ENCODE assay signal across 28 mouse cellular contexts in genomic region chr19:6054296-6054695, GRCm38 (mm10). TPM values are rescaled to one million over a fixed set of nuclear protein-coding genes. Genes with fewer than 3 reads are reported as not detected.
A peak's percentile ranks its signal among the peaks of the same experiment; 100 is the strongest.
DNase-seq lines count a peak whose midpoint lies in the region; ATAC-seq and TF ChIP-seq lines count a peak whose summit lies in the region.
"Had no signal": no experiment of that assay in that cellular context is flagged by ENCODE, and none has a peak within 500 bp of the region (broad histone marks: within the 10 kb centered on the region; RNA-seq: fewer than 3 reads in every experiment).

No protein-coding gene starts in this region.

- WGBS in embryonic facial prominence, embryonic 13.5 days = 82% methylated on average over 5 of the region's 5 CpGs
- 86% methylated on average over 5 of the region's 5 CpGs for WGBS in embryonic facial prominence, embryonic 10.5 days
- WGBS in liver, embryonic 11.5 days = 86% methylated on average over 5 of the region's 5 CpGs

- H3K4me1 ChIP-seq in embryonic facial prominence, embryonic 13.5 days = peaks cover 17% of the 10 kb centered on the region
- H3K4me1 ChIP-seq in embryonic facial prominence, embryonic 10.5 days = peaks cover 20% of the 10 kb centered on the region
- peaks cover 13% of the 10 kb centered on the region; the same call in 1 of the 2 replicates for H3K4me1 ChIP-seq in liver, embryonic 11.5 days (replicated peaks; ENCODE audit: control insufficient read depth, insufficient read depth, low read length)
- H3K4me1 ChIP-seq in CH12.LX (ENCODE audit: control insufficient read depth in 1 of 2, insufficient read depth in 2 of 2) = peaks cover 35 to 79% of the 10 kb centered on the region in 2 experiments

- 0 out of 2 replicates have a peak overlapping the region, but pooled peaks have one; percentile 6 for H3K9ac ChIP-seq in embryonic facial prominence, embryonic 13.5 days
- H3K9ac ChIP-seq in liver, embryonic 11.5 days (ENCODE audit: low read depth, low read length) = 0 out of 2 replicates have a peak overlapping the region, but pooled peaks have one; percentile 13
- no peak overlapping the region for H3K9ac ChIP-seq in CH12.LX (ENCODE audit: insufficient read depth, low read depth)
- H3K9ac ChIP-seq: hindbrain, embryonic 13.5 days; limb, embryonic 15.5 days; midbrain, embryonic 12.5 days had no signal

- H3K27ac ChIP-seq in embryonic facial prominence, embryonic 13.5 days = no peak overlapping the region
- H3K27ac ChIP-seq in embryonic facial prominence, embryonic 10.5 days (replicated peaks) = no peak overlapping the region
- H3K27ac ChIP-seq in liver, embryonic 11.5 days (ENCODE audit: low read depth, low read length) = no peak overlapping the region
- no peak overlapping the region for H3K27ac ChIP-seq in CH12.LX (ENCODE audit: insufficient read depth, low read depth)
- no peak overlapping the region for H3K27ac ChIP-seq in left cerebral cortex, adult 2 months
- H3K27ac ChIP-seq: hindbrain, embryonic 13.5 days; kidney, postnatal 0 days; limb, embryonic 10.5 days; limb, embryonic 15.5 days; midbrain, embryonic 12.5 days had no signal

- no peak for TF ChIP-seq POLR2A in CH12.LX (IDR thresholded peaks at IDR 0.05; ENCODE audit: low read depth, low read length)

- TF ChIP-seq CTCF in CH12.LX (conservative IDR thresholded peaks at IDR 0.05 in 1 of 2, IDR thresholded peaks at IDR 0.05 in 1 of 2; ENCODE audit: low read depth in 2 of 2, low read length in 2 of 2) = no peak
- TF ChIP-seq CTCF in left cerebral cortex, adult 2 months (IDR thresholded peaks at IDR 0.05) = no peak

- H3K9me3 ChIP-seq in embryonic facial prominence, embryonic 13.5 days = no peaks in the 10 kb centered on the region
- H3K9me3 ChIP-seq in embryonic facial prominence, embryonic 10.5 days = no peaks in the 10 kb centered on the region
- no peaks in the 10 kb centered on the region for H3K9me3 ChIP-seq in liver, embryonic 11.5 days (ENCODE audit: control insufficient read depth, low read length)
- H3K9me3 ChIP-seq in CH12.LX (replicated peaks; ENCODE audit: low read length) = no peaks in the 10 kb centered on the region
- H3K9me3 ChIP-seq: hindbrain, embryonic 13.5 days; limb, embryonic 10.5 days; limb, embryonic 15.5 days; megakaryocyte, embryonic 14.5 days; midbrain, embryonic 12.5 days had no signal

- DNase-seq in embryonic facial prominence, embryonic 10.5 days (ENCODE audit: low spot score) = no peak
- DNase-seq in liver, embryonic 11.5 days (ENCODE audit: low spot score) = no peak
- no peak for DNase-seq in liver
- DNase-seq in CH12.LX (ENCODE audit: extremely low read depth) = peak; percentile 55
- no peak for DNase-seq in left cerebral cortex, adult 2 months (ENCODE audit: extremely low spot score in 1 of 2, low spot score in 2 of 2)
- DNase-seq in cerebellum, postnatal 14 days = no peak
- DNase-seq: adrenal gland, postnatal 10 days; B cell, adult 2 months; cerebellum, adult 11 months; cerebellum, postnatal 25 days; gastrocnemius, postnatal 14 days; kidney, adult 18-20 months; layer of hippocampus, postnatal 36 days; lung, adult 18-20 months; lung, postnatal 4 days; spleen, adult 18-20 months; thymus, postnatal 25 days had no signal

- dilution Hi-C loops in CH12.LX (cut with MboI; ENCODE audit: extremely low pct_ligation_motif_present, extremely low pct_unique_long_range_greater_than_20kb, low sequenced_read_pairs) = no loop called here

- H3K36me3 ChIP-seq in embryonic facial prominence, embryonic 13.5 days = peaks cover 74% of the 10 kb centered on the region
- peaks cover 79% of the 10 kb centered on the region for H3K36me3 ChIP-seq in embryonic facial prominence, embryonic 10.5 days (replicated peaks)
- peaks cover 64% of the 10 kb centered on the region for H3K36me3 ChIP-seq in liver, embryonic 11.5 days (ENCODE audit: control insufficient read depth, insufficient read depth, low read length)
- H3K36me3 ChIP-seq in CH12.LX (replicated peaks in 1 of 2; ENCODE audit: control insufficient read depth in 1 of 2, insufficient read depth in 1 of 2, low read length in 1 of 2) = peaks cover 73 to 81% of the 10 kb centered on the region in 2 experiments

- TF ChIP-seq RAD21 in CH12.LX (IDR thresholded peaks at IDR 0.05; ENCODE audit: low read depth, low read length) = no peak

- H3K4me2 ChIP-seq in embryonic facial prominence, embryonic 13.5 days = no peak overlapping the region
- H3K4me2 ChIP-seq in liver, embryonic 11.5 days = no peak overlapping the region
- no peak overlapping the region for H3K4me2 ChIP-seq in CH12.LX (ENCODE audit: insufficient read depth, low read depth, poor library complexity, severe bottlenecking)
- H3K4me2 ChIP-seq: heart, embryonic 11.5 days; hindbrain, embryonic 13.5 days; limb, embryonic 15.5 days; midbrain, embryonic 12.5 days had no signal

- no peak for ATAC-seq in embryonic facial prominence, embryonic 13.5 days (ENCODE audit: insufficient number of reproducible peaks, insufficient read depth, low FRiP score, low TSS enrichment, low read depth)
- no peak for ATAC-seq in liver, embryonic 11.5 days (replicated peaks; ENCODE audit: low FRiP score)
- ATAC-seq: forebrain, embryonic 14.5 days; lung, postnatal 0 days; Patski had no signal

- H3K4me3 ChIP-seq in embryonic facial prominence, embryonic 13.5 days = no peak overlapping the region
- H3K4me3 ChIP-seq in embryonic facial prominence, embryonic 10.5 days = no peak overlapping the region
- no peak overlapping the region for H3K4me3 ChIP-seq in liver, embryonic 11.5 days (ENCODE audit: low read depth, low read length)
- H3K4me3 ChIP-seq in CH12.LX (replicated peaks in 1 of 3; ENCODE audit: low read depth in 2 of 3, low read length in 2 of 3, poor library complexity in 1 of 3) = no peak overlapping the region
- no peak overlapping the region for H3K4me3 ChIP-seq in left cerebral cortex, adult 2 months
- H3K4me3 ChIP-seq: hindbrain, embryonic 13.5 days; limb, embryonic 10.5 days; limb, embryonic 15.5 days; megakaryocyte, embryonic 14.5 days; midbrain, embryonic 12.5 days had no signal

- no peaks in the 10 kb centered on the region for H3K27me3 ChIP-seq in embryonic facial prominence, embryonic 13.5 days
- H3K27me3 ChIP-seq in embryonic facial prominence, embryonic 10.5 days (replicated peaks; ENCODE audit: low read depth, poor library complexity, severe bottlenecking) = no peaks in the 10 kb centered on the region
- no peaks in the 10 kb centered on the region for H3K27me3 ChIP-seq in liver, embryonic 11.5 days (replicated peaks; ENCODE audit: control insufficient read depth, insufficient read depth, low read length)
- H3K27me3 ChIP-seq in CH12.LX (replicated peaks) = no peaks in the 10 kb centered on the region
- H3K27me3 ChIP-seq: hindbrain, embryonic 13.5 days; limb, embryonic 15.5 days; megakaryocyte, embryonic 14.5 days; midbrain, embryonic 12.5 days; Patski had no signal

- H3K79me2 ChIP-seq in CH12.LX (replicated peaks; ENCODE audit: control insufficient read depth, extremely low read depth, insufficient read depth, poor library complexity, severe bottlenecking) = peaks cover 78% of the 10 kb centered on the region

- TF ChIP-seq EP300 in CH12.LX (IDR thresholded peaks at IDR 0.05; ENCODE audit: low read length) = no peak

- in situ Hi-C loops in CH12.LX (cut with MboI; ENCODE audit: low pct_ligation_motif_present, low pct_unique_long_range_greater_than_20kb, low sequenced_read_pairs) = no loop called here

- intact Hi-C loops in left cerebral cortex, adult 2 months (cut with DNase I) = no loop called here

RNA-seq across cellular contexts. Expression of gene Mrpl49, which starts 3.3 kb away (rescaled TPM):
- polyA plus RNA-seq in embryonic facial prominence, embryonic 13.5 days (2015; fragmentation: Nextera tagmentation; extraction: Ambion mirVana) = 79.5 and 80.4 TPM in 2 replicates
- polyA plus RNA-seq in embryonic facial prominence, embryonic 10.5 days (2016; fragmentation: Nextera tagmentation; extraction: Ambion mirVana) = 82.5 and 84.6 TPM in 2 replicates
- polyA plus RNA-seq in liver, embryonic 11.5 days (2014; fragmentation: Nextera tagmentation; extraction: Ambion mirVana) = 84.5 and 93.9 TPM in 2 replicates
- 37.4 and 49.8 TPM in 2 replicates for total RNA-seq in CH12.LX (2012; rRNA removed)
- 59.0 and 60.9 TPM in 2 replicates for total RNA-seq in CH12.LX (2014; rRNA removed)
- polyA plus RNA-seq in CH12.LX (2012; ENCODE audit: insufficient read length, low read depth) = 55.6 and 66.6 TPM in 2 replicates
- 10 to 100 TPM; 40.9 to 41.3 TPM for total RNA-seq in left cerebral cortex, adult 2 months (2021)

RNA-seq across cellular contexts. Expression of gene Fau, which starts 3.3 kb away (rescaled TPM):
- polyA plus RNA-seq in embryonic facial prominence, embryonic 13.5 days (2015; fragmentation: Nextera tagmentation; extraction: Ambion mirVana) = 714 and 858 TPM in 2 replicates
- 831 and 861 TPM in 2 replicates for polyA plus RNA-seq in embryonic facial prominence, embryonic 10.5 days (2016; fragmentation: Nextera tagmentation; extraction: Ambion mirVana)
- polyA plus RNA-seq in liver, embryonic 11.5 days (2014; fragmentation: Nextera tagmentation; extraction: Ambion mirVana) = 1,022 and 1,135 TPM in 2 replicates
- total RNA-seq in CH12.LX (2012; rRNA removed) (2,266 and 2,403 TPM in 2 replicates), CH12.LX (2014; rRNA removed) (1,142 and 1,239 TPM in 2 replicates)
- polyA plus RNA-seq in CH12.LX (2012; ENCODE audit: insufficient read length, low read depth) = 2,522 and 2,776 TPM in 2 replicates
- total RNA-seq in left cerebral cortex, adult 2 months (2021) = 100 to 1,000 TPM; 663 to 678 TPM

RNA-seq across cellular contexts. Expression of gene Znhit2, which starts 6.7 kb away (rescaled TPM):
- polyA plus RNA-seq in embryonic facial prominence, embryonic 13.5 days (2015; fragmentation: Nextera tagmentation; extraction: Ambion mirVana) = 33.2 TPM in 2 replicates
- 33.8 and 35.6 TPM in 2 replicates for polyA plus RNA-seq in embryonic facial prominence, embryonic 10.5 days (2016; fragmentation: Nextera tagmentation; extraction: Ambion mirVana)
- polyA plus RNA-seq in liver, embryonic 11.5 days (2014; fragmentation: Nextera tagmentation; extraction: Ambion mirVana) = 38.7 and 42.3 TPM in 2 replicates
- total RNA-seq in CH12.LX (2012; rRNA removed) (29.2 and 32.7 TPM in 2 replicates), CH12.LX (2014; rRNA removed) (20.9 and 22.6 TPM in 2 replicates)
- 20.1 and 20.5 TPM in 2 replicates for polyA plus RNA-seq in CH12.LX (2012; ENCODE audit: insufficient read length, low read depth)
- 10 to 100 TPM; 33.9 to 39.1 TPM for total RNA-seq in left cerebral cortex, adult 2 months (2021)

RNA-seq across cellular contexts. Expression of gene Syvn1, which starts 7.9 kb away (rescaled TPM):
- polyA plus RNA-seq in embryonic facial prominence, embryonic 13.5 days (2015; fragmentation: Nextera tagmentation; extraction: Ambion mirVana) = 28.3 and 28.4 TPM in 2 replicates
- polyA plus RNA-seq in embryonic facial prominence, embryonic 10.5 days (2016; fragmentation: Nextera tagmentation; extraction: Ambion mirVana) = 34.5 and 38.1 TPM in 2 replicates
- 30.7 and 33.7 TPM in 2 replicates for polyA plus RNA-seq in liver, embryonic 11.5 days (2014; fragmentation: Nextera tagmentation; extraction: Ambion mirVana)
- 26.8 and 32.0 TPM in 2 replicates for total RNA-seq in CH12.LX (2012; rRNA removed)
- 13.5 and 16.5 TPM in 2 replicates for total RNA-seq in CH12.LX (2014; rRNA removed)
- polyA plus RNA-seq in CH12.LX (2012; ENCODE audit: insufficient read length, low read depth) = 82.5 and 106 TPM in 2 replicates
- total RNA-seq in left cerebral cortex, adult 2 months (2021) = 10 to 100 TPM; 45.7 to 45.8 TPM

RNA-seq across cellular contexts. Expression of gene Tm7sf2, which starts 13.9 kb away (rescaled TPM):
- polyA plus RNA-seq in embryonic facial prominence, embryonic 13.5 days (2015; fragmentation: Nextera tagmentation; extraction: Ambion mirVana) = 21.7 and 22.0 TPM in 2 replicates
- 30.3 and 31.4 TPM in 2 replicates for polyA plus RNA-seq in embryonic facial prominence, embryonic 10.5 days (2016; fragmentation: Nextera tagmentation; extraction: Ambion mirVana)
- polyA plus RNA-seq in liver, embryonic 11.5 days (2014; fragmentation: Nextera tagmentation; extraction: Ambion mirVana) = 28.6 and 30.8 TPM in 2 replicates
- total RNA-seq in CH12.LX (2012; rRNA removed) (8.7 and 10.8 TPM in 2 replicates), CH12.LX (2014; rRNA removed) (8.8 and 11.7 TPM in 2 replicates)
- polyA plus RNA-seq in CH12.LX (2012; ENCODE audit: insufficient read length, low read depth) = 7.9 and 15.1 TPM in 2 replicates
- 10 to 100 TPM; 26.9 to 30.4 TPM for total RNA-seq in left cerebral cortex, adult 2 months (2021)
